Mouse (Mus musculus): Measurements from ENCODE around the gene Oard1. TPM values are rescaled to one million over a fixed set of nuclear protein-coding genes. Genes with fewer than 3 reads are reported as not detected.

Gene Oard1
- total RNA-seq, 2 experiments from 2014 or later: 12.3 to 17.4 TPM

DNA sequence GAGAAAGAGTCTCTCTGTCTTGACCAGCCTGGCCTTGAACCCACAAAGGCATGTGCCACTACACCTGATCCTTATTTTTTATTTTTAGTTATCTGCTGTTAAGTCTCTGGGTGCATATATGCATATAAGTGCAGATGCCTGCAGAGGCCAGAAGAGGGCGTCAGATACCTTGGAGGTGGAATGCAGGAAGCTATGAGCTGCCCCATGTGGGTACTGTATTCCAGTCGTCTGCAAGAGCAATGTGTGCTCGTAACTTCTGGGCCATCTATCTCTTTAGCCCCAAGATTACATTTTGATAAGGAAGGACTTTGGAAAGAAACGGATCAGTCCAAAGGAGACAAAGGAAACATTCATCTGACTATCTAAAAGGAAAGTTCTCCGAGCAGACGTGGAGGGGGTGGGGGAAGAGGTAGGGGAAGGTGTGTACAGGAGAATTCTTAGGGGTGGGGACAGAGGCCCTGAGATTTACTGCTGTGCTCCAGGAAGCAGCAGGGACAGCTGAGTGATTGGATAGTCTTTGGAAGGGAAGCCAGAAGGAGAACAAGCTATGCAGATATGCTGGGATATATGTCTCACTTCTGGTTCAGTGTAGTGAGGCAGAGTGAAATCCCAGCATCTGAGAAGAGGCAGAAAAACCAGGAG, 24.0 kb downstream of the Oard1 start:
- DNase-seq (ENCODE audit: low spot score): no peak

- no peak for DNase-seq (ENCODE audit: low spot score)
Measured at GRCm38 (mm10) chr17:48434479-48434878, 24.7 kb downstream of the Oard1 start.

DNA sequence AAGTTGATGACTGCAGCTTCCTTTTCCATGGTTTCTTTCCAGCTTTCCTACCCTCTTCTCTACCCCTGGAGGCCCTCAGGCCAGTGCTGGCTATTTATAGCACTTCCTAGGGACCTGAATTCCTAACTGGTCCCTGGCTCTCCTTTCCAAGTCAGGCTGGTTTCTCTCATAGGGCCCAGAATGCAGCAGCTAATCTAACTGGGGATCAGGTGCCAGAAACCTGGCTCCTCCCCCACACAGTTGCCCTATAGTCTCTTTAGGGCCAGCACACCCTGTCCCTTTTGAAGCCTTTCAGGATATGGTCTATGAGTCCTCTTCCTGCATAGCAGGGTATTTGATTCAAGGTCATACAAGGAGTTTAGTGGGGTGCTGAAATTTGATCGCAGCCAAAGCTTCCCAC, 26.7 kb downstream of the Oard1 start:
- peak; percentile 82 for DNase-seq (ENCODE audit: low spot score)

DNA sequence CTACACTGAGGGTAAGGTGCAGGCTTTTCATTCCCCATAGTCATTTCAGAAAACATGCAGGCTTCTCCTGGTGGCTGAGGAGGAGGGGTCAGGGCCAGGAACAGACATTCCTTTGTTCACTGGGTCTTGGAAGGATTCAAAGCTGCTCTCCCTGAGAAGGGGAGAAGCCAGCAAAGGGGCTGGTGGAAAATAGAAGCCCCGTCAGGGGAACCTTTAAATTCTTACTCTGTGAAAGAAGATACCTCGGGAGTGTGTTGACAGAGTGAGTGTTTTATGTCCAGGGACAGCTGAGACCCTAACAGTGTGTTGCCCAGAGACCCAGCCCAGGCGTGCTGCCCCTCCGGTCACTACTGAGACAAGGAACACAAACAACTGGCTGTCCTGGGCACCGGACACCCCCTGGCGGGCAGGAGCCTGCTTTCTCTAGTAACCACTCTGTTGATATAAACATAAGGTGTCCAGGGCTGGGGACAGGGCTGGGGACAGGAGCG, 27.7 kb downstream of the Oard1 start:
- DNase-seq (ENCODE audit: low spot score): peak; percentile 70

DNA sequence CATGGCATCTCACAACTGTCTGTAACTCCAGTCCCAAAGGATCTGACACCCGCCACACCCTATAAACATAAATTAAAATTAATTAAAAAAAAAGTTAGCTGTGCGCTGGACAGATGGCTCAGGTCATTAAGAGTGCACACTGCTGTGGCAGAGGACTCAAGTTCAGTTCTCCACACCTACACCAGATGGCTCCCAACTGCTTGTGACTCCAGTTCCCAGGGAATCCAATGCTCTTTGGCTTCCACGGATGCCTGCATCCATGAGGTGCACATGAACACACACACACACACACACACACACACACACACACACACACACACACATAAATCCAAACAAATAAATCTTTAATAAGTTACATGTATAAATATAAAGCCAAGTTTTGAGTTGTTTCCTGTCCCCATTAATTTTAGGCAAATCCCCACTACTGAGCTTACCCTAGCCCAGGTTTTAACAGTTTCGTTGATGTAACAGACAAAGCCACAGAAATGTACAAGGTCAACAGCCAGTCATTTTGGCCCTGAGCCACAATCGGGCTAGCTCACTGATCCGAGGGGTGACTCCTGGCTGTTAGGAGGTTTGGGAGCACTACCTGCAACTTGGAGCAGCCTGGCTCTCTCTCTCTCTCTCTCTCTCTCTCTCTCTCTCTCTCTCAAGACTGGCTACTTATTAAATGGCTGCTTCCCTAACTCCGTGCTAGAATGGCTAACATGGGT, 33.1 kb downstream of the Oard1 start:
- DNase-seq (ENCODE audit: low spot score): no peak

DNA sequence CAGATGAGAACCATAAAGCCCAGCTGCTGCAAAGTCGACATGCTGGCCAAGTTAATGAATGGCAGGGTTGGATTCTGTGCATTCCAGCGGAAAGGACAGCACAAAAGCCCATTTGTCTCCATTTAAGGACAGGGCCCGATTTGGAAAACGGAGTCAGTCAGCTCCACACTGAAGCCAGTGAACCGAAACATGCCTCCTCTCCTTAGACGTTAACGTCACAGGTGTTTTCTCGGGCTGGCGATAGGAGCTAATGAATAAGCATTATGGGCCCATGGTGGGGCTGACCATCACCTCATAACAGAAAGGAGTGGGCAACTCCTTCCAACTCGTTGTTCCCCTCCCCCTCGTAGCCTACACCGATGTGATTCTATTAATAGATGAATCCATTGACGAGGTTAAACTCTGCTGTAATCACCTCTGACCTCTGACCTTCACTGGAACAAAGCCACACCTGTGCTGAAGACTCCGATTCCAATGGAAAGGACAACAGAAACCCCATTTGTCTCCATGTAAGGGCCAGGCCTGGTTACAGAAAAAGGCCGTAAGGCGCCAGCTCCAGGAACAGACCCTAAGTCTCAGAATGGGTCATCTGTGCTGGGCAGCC, 33.8 kb downstream of the Oard1 start:
- no peak for DNase-seq (ENCODE audit: low spot score)

DNA sequence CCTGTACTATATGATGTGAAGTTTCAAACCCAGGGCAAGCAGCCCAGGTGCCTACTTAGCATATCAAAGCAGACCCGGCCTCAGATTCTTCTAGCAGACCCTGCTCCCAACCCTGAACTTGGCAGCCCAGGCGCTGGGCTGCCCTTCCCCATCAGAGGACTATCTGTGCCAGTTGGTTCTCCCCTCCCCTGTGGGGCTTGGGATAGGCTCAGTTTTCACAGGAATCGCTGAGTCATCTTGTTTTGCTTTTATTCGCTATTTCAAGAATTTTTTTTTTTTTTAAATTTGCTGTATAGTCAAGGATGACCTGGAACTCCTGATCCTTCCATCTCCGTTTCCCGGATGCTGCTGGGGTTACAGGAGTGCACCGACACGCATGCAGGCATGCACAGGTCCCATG, 37.9 kb downstream of the Oard1 start:
- no peak for DNase-seq (ENCODE audit: low spot score)

- no peak for DNase-seq (ENCODE audit: low spot score)
Measured at GRCm38 (mm10) chr17:48450666-48451352, 41.0 kb downstream of the Oard1 start.

- DNase-seq (ENCODE audit: low spot score): no peak
Measured at GRCm38 (mm10) chr17:48451353-48451675, 41.5 kb downstream of the Oard1 start, which contains the start of gene Tspo2. Tspo2 (minus strand) TSS chr17:48451522.

- DNase-seq (ENCODE audit: low spot score): no peak
Measured at GRCm38 (mm10) chr17:48451753-48452444, 42.1 kb downstream of the Oard1 start.

DNA sequence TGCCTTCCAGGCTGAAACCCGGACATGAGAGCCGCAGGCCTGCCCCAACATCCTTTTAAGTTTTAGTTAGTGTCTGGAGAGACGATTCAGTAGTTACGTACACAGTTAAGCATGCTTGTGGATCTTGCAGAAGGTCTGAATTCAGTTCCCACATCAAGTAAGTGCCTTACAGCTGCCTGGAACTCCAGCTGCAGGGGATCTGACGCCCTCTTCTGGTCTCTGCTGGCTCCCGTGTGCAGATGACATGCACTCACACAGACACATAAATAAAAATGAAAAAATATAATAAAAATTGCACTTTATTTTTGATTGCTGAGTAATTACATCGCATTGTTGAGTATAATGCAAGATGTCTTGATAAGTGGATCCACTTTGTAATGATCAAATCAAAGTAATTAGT, 43.7 kb downstream of the Oard1 start:
- DNase-seq (ENCODE audit: low spot score): no peak

DNA sequence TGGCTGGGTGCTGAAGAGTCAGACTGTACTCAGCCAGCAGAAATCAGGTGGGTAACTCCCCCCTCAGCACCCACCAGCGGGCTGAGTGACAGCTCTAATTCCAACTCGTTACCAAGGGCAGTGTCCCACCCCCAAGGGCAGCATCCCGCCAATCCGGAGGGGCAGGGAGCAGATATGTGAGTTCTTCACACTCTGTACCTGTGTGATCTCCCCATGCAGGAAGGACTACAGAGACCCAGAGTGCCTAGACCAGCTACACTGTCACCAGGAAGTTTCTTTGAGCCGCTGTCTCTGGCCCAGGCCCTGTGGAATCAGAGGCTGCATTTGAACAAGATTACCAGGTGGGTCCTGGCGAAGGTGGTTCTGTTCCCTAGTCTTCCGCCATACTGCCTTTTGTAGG, 44.4 kb downstream of the Oard1 start:
- DNase-seq (ENCODE audit: low spot score): no peak

- no peak for DNase-seq (ENCODE audit: low spot score)
Measured at GRCm38 (mm10) chr17:48454688-48455087, 44.9 kb downstream of the Oard1 start, which contains the start of gene Unc5cl. Unc5cl (plus strand) TSS chr17:48454901.

DNA sequence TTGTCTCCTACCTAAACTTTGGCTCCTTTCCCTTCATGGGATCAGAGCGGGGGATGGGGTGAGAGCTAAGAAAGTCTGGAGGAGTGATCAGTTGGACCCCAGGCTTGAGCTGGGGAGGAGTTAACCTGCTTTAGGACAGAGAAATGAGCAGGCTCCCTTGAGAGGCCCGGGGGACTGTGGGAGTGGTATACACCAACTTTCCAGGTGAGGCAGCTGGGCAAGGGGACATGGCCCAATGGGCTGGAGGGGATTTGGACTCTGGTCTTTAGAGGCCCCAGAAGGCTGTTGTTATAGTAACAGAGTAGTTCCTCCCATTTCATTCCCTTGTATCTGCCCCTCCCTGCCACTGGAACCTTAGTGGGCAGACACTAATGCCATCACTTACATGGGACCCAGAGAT, 46.1 kb downstream of the Oard1 start:
- DNase-seq (ENCODE audit: low spot score): no peak

GRCm38 (mm10) chr17:48457971-48458653, 48.3 kb downstream of the Oard1 start:
- DNase-seq (ENCODE audit: low spot score): no peak

DNA sequence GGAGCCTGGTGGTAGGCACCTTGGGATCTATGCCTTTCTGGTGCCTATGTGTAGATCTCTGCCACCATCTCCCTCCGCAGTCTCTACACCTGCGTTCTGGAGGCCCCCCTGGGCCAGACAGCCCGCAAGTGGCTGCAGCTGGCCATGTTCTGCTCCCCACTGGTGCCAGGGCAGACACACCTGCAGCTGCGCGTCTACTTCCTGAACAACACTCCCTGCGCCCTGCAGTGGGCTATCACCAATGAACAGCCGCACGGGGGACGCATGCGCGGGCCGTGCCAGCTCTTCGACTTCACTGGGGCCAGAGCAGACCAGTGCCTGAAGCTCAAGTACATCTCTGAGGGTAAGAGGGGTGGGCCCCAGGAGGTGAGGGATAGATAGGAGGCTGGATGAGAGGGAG, 52.3 kb downstream of the Oard1 start:
- no peak for DNase-seq (ENCODE audit: low spot score)

DNA sequence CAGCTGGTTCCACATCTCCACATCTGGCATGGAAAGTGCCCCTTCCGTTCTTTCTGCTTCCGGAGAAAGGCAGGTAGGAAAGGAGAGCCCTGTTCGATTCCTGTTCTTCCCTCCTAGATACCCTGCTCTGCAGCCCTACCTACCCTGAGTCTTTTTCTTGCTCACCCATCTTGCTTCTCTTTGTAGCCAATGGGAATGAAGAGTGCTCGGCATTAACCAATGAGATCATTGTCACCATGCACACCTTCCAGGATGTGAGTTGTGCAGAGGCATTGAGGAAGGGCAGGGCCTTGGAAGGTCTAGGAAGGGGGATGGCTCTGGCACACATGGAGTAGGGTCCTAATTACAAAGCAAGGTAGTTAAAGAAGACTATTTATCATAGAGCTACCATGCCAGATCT, 53.6 kb downstream of the Oard1 start:
- DNase-seq (ENCODE audit: low spot score): no peak

Data from gastrocnemius, adult 18-20 months (tissue).